Mouse (Mus musculus) embryonic facial prominence, embryonic 11.5 days (tissue): ENCODE results near the gene Hsd3b4. TPM values are rescaled to one million over a fixed set of nuclear protein-coding genes. Genes with fewer than 3 reads are reported as not detected.
"Not testable (repeated sequence)": the region's sequence is repeated elsewhere in the genome, so short reads cannot be mapped to it uniquely, and the experiment has no call there.

ENCODE experiments used
- ATAC-seq: fragments of 200-750 bp; cut with Nextera tagmentation; replicated peaks from 2 replicates; pipeline ENCODE4 v1.8.0; 2017; ENCODE audit warnings: low read depth; ENCODE audit not compliant: insufficient number of reproducible peaks, low FRiP score, low TSS enrichment
- DNase-seq: peaks from one replicate; pipeline ENCODE4 v3.0.0-alpha.2; 2015; ENCODE audit warnings: low spot score
- H3K27ac ChIP-seq: fragments of 300-500 bp; sonication (generic); replicated peaks from 2 replicates; pipeline ENCODE4 v1.5.1; 2014; ENCODE audit warnings: mild to moderate bottlenecking, low read depth, low read length, control low read depth
- H3K27me3 ChIP-seq: fragments of 300-500 bp; sonication (generic); 2 replicates; pipeline ENCODE4 v1.6.1; 2014; ENCODE audit warnings: mild to moderate bottlenecking, low read length, moderate library complexity, mixed read lengths; ENCODE audit not compliant: control insufficient read depth, insufficient read depth
- H3K36me3 ChIP-seq: fragments of 300-500 bp; sonication (generic); replicated peaks from 2 replicates; pipeline ENCODE4 v1.6.1; 2014; ENCODE audit warnings: low read depth, mild to moderate bottlenecking, low read length, moderate library complexity, mixed read lengths; ENCODE audit not compliant: control insufficient read depth, insufficient read depth
- H3K4me1 ChIP-seq: fragments of 300-500 bp; sonication (generic); 2 replicates; pipeline ENCODE4 v1.6.1; 2014; ENCODE audit warnings: low read length, mixed read lengths; ENCODE audit not compliant: control insufficient read depth, insufficient read depth
- H3K4me2 ChIP-seq: fragments of 300-500 bp; sonication (generic); 2 replicates; pipeline ENCODE4 v1.6.1; 2014; ENCODE audit warnings: low read depth, mild to moderate bottlenecking, control low read depth, low read length, moderate library complexity
- H3K4me3 ChIP-seq: fragments of 300-500 bp; sonication (generic); 2 replicates; pipeline ENCODE4 v1.5.1; 2014; ENCODE audit warnings: low read depth, low read length, control low read depth
- H3K9ac ChIP-seq: fragments of 300-500 bp; sonication (generic); replicated peaks from 2 replicates; pipeline ENCODE4 v1.6.1; 2014; ENCODE audit warnings: mild to moderate bottlenecking, control low read depth, low read length
- H3K9me3 ChIP-seq: fragments of 300-500 bp; sonication (generic); replicated peaks from 2 replicates; pipeline ENCODE4 v1.6.1; 2016; ENCODE audit warnings: mild to moderate bottlenecking, low read length, inconsistent platforms, mixed read lengths; ENCODE audit not compliant: control insufficient read depth
- WGBS: fragments of 180-500 bp; shearing (Covaris S2); extraction: QIAGEN DNeasy Blood & Tissue Kit; methylation state at CpG from one replicate; pipeline ENCODE4 v1.1.7; 2014; 5-methylcytosine and 5-hydroxymethylcytosine counted together
- polyA plus RNA-seq: library from polyadenylated mRNA; unstranded; fragments of >200 nt; fragmentation: Nextera tagmentation; extraction: Ambion mirVana; gene quantifications from 2 replicates; pipeline ENCODE4 v1.2.1, GENCODE M21; 2014

The Hsd3b4 gene
- polyA plus RNA-seq, 1 experiment from 2014 or later, result not detected

DNA sequence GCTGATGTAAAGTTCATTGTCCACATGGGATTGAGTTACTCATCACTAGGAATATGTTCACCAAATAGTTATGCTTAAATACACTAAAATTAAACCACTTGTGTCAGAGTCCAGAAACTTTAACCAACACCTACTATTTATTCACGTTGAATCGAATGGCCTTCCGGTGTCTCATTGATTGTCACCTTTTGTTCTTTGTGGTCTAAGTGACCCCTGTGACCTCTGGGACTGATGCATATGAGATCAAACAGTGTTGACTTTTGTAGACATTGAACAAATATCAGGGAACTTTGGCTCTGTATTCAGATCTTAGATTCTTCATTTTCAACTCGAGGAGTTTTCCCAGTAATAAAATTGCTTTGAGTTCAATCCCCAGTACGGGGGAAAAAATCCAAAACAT is 3.1 kb downstream of the Hsd3b4 start:
- not testable (repeated sequence) for H3K4me2 ChIP-seq, H3K9ac ChIP-seq, H3K9me3 ChIP-seq, H3K27me3 ChIP-seq, H3K36me3 ChIP-seq, H3K4me1 ChIP-seq, ATAC-seq, DNase-seq, H3K4me3 ChIP-seq, H3K27ac ChIP-seq
- no CpG with 5 or more reads among the region's 5 CpGs for WGBS

DNA sequence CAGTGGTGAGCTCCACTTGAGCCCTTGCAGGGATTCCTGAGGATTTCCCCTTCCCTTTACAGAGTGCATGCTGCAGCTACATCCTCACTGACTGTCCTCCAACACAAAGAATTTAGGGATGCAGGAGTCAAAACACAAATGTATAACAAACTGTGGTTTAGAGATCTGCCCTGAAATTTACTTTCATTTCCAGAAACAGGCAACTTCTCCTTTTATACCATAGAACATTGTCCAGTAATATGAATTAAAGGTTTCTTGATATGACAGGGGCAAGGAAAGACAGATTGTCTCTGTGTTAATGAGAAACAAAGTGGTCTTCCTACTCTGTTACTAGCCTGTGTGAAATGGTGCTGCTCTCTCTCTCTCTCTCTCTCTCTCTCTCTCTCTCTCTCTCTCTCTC is 12.9 kb downstream of the Hsd3b4 start:
- DNase-seq, H3K4me3 ChIP-seq, H3K27me3 ChIP-seq, H3K9me3 ChIP-seq, H3K9ac ChIP-seq, H3K27ac ChIP-seq, H3K4me1 ChIP-seq, ATAC-seq, H3K36me3 ChIP-seq, H3K4me2 ChIP-seq: not testable (repeated sequence)

DNA sequence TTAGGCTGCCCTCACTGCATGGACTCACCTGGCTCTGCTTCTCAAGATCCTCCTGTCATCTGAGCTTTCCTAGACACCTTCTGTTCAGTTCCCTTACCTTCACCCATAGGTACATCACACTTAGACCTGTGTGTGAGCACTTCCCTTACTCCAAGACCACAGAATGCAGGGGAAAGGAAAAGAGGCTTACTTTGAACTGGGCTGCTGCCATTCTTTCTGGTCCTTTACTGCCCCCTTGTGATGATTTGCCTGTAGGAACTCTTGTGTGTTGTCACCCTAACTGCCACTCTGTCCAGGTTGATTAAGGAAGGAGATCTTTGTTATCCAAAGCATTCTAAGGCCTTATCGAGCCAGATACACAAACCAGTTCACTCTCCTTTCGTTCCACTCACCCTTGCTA is 13.6 kb downstream of the Hsd3b4 start:
- H3K27ac ChIP-seq, H3K4me2 ChIP-seq, H3K27me3 ChIP-seq, ATAC-seq, H3K9me3 ChIP-seq, H3K4me3 ChIP-seq, DNase-seq, H3K9ac ChIP-seq, H3K36me3 ChIP-seq, H3K4me1 ChIP-seq: not testable (repeated sequence)
- WGBS, result no CpG with 5 or more reads among the region's 2 CpGs

GRCm38 (mm10) chr3:98495055-98495454 is 15.3 kb downstream of the Hsd3b4 start:
- H3K36me3 ChIP-seq, H3K4me1 ChIP-seq, H3K4me2 ChIP-seq, H3K27ac ChIP-seq, H3K9ac ChIP-seq, DNase-seq, H3K4me3 ChIP-seq, ATAC-seq, H3K9me3 ChIP-seq, H3K27me3 ChIP-seq: not testable (repeated sequence)

DNA sequence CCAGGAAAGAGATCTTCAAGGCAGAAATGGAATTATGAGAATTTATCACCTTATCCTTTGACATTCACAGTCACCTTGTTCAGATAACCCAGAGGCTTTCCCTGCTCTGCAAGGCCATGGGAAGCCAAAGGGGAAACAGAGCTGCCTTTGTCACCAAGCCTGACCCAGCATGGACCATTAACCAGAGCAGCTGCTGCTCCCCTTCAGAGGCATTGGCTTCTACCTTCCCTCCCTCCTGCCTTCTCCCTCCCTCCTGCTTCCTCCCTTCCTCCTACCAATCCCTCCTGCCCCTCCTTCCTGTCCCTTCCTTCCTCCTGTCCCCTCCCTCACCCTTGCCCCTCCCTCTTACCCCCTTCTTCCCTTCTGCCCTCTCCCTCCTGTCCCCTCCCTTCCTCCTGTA is 16.1 kb downstream of the Hsd3b4 start:
- not testable (repeated sequence) for ATAC-seq, H3K4me3 ChIP-seq, H3K4me1 ChIP-seq, DNase-seq, H3K27me3 ChIP-seq, H3K27ac ChIP-seq, H3K4me2 ChIP-seq, H3K36me3 ChIP-seq, H3K9me3 ChIP-seq, H3K9ac ChIP-seq

DNA sequence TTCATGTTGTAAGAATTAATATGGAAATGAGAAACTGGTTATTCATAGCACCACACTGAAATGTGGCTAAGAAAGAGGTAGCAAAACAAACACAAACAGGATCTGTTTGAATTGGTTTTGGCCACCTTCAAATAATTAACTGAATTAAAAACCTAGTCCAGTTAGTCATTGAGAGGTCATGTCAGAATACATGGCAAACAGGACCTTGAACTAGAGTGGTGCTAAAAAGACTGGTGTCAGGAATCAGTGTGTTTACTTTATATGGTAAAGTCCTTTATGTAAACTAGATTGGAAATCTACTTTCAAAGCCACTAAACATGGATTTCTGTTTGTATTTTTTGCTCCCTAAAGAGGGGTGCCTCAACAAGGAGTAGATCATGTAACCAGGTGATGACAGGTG is 38.8 kb downstream of the Hsd3b4 start:
- not testable (repeated sequence) for H3K27ac ChIP-seq, DNase-seq, H3K4me2 ChIP-seq, H3K9me3 ChIP-seq, H3K9ac ChIP-seq, H3K4me1 ChIP-seq, H3K27me3 ChIP-seq, H3K4me3 ChIP-seq, H3K36me3 ChIP-seq, ATAC-seq

GRCm38 (mm10) chr3:98471057-98471456 is 39.3 kb downstream of the Hsd3b4 start:
- not testable (repeated sequence) for H3K4me1 ChIP-seq, H3K36me3 ChIP-seq, H3K27ac ChIP-seq, H3K9ac ChIP-seq, H3K27me3 ChIP-seq, DNase-seq, ATAC-seq, H3K4me2 ChIP-seq, H3K9me3 ChIP-seq, H3K4me3 ChIP-seq
- WGBS, result no CpG with 5 or more reads among the region's 1 CpGs

- 100% methylated on average over 1 of the region's 2 CpGs for WGBS
- H3K9me3 ChIP-seq, H3K4me1 ChIP-seq: not testable (repeated sequence)
Observed at GRCm38 (mm10) chr3:98469323-98469722, 41.0 kb downstream of the Hsd3b4 start.

DNA sequence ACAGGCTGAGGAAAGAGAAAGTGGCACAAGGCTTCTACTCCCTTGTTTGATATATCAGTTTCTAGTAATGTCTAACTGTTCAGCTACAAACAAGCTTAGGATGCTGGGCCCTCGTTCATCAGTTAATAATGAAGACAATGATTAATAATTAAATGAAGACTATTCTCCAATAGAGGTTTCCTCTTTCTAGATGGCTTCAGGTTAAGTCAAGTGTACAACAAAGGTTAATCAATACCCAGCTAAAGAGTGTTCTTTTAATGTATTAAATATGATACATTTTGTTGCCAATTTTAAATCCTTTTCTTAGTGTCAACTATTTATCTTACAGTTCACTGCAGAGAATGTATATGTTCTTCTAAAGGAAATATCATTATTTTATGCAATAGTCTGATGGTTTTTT is 53.3 kb downstream of the Hsd3b4 start, which contains the start of gene Gm4450:
Gene Gm4450, minus strand, starts transcription at position 101 of the 400 bp plus-strand sequence.
- not testable (repeated sequence) for ATAC-seq, H3K4me3 ChIP-seq
- WGBS, result no CpG with 5 or more reads among the region's 1 CpGs

More at GRCm38 (mm10) chr3:98469323-98469722, 41.0 kb downstream of the Hsd3b4 start:
- not testable (repeated sequence) for ATAC-seq, H3K4me2 ChIP-seq, H3K27ac ChIP-seq, H3K4me3 ChIP-seq, DNase-seq, H3K27me3 ChIP-seq, H3K36me3 ChIP-seq, H3K9ac ChIP-seq

More for the DNA sequence above, 53.3 kb downstream of the Hsd3b4 start, which contains the start of gene Gm4450:
- H3K9me3 ChIP-seq, H3K4me2 ChIP-seq, H3K27ac ChIP-seq, H3K36me3 ChIP-seq, H3K27me3 ChIP-seq, DNase-seq, H3K9ac ChIP-seq, H3K4me1 ChIP-seq: not testable (repeated sequence)
